Mouse (Mus musculus): ENCODE measurements at regions not wholly inside any gene's neighbourhood (a gene's known extent, or its start where the extent isn't known, plus 50 kb on each side); places are given as distances from the start of the nearest gene placed in this dataset.

DNA sequence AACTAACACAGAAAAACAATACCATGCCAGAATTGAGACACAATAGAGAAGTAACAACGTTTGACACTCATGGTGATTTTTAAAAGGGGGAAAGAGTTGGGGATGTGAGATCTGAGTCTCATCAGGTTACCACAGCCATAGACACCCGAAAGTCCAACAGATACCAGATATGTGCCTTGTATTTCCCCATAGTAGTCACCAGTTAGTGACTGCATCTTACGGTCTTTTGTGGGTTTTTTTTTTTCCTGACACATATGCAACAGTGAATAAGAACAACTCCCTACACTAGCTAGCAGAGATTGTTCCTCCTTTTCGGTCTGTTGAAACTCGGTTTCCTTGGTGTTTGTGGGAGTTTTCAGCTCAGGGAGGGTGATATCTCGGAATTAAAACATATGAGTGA is 127.4 kb downstream of the Zbtb18 start:
- no peak for DNase-seq

- DNase-seq, result peak; percentile 87 to 91
Observed at GRCm38 (mm10) chr1:177573017-177573725, 131.0 kb downstream of the Zbtb18 start.

- no peak for DNase-seq
Observed at GRCm38 (mm10) chr1:177573781-177574180, 131.6 kb downstream of the Zbtb18 start.

DNA sequence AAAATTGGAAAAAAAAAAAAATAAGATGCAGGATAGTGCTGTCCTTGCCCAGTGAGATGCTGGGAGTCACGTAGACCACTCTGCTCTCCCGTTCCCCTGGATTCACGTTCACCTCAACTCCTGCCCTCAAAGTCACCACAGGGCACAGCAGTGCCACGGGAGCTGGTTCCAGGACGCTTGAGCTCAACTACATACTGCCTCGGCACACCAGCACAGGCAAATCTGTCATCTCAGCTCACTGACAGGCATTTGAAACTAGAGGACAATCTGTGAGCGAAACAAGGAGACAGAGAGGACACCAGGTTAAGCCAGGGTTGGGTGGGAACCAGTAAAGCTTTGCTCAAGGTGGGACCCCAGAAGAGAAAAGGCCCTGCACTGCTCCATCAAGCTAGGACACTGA is 132.2 kb downstream of the Zbtb18 start:
- DNase-seq, result peak; percentile 33 to 52

DNA sequence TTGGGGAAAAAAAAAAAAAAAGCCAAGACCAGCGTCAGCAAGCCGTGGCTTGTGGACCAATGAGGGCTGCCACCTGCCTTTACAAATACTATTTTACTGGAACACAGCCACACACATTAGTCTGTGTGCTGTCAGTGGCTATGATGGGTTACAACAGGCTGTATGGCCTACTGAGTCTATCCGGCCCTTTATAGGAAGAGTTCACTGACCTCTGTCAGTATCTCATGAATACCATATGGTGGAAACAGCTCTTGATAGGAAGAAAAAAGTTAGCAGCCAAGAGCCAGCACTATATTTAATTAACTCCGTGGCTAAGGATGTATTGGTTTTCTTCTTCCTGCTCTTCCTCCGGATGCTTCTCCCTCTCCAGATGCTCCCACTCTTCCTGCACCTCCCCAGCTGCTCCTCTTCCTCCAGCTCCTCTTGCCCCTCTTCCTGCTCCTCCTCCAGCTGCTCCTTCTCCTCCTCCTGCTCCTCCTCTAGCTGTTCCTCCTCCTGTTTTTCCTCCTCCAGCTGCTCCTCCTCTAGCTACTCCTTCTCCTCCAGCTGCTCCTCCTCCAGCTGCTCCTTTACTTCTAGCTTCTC is 142.2 kb downstream of the Zbtb18 start:
- DNase-seq, result no peak

DNA sequence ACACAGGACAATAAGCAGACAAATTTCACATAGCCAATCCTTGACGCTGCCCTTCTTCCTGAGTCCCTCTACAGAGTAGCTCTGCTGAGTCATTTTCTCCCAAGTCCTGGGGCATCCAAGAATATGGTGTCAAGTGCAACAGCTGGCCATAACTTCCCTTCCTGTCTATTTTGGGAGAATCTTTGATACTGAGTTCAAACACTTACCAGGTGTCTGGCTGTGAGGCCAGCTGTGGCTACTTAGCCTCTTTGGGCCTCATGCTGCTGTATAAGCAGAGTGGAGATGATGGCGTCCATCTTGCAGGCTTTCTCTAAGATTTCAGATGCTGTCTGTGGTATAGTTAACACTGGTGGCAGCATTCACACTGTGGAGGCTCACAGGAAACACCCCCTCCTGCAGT is 143.2 kb downstream of the Zbtb18 start:
- no peak for DNase-seq

DNA sequence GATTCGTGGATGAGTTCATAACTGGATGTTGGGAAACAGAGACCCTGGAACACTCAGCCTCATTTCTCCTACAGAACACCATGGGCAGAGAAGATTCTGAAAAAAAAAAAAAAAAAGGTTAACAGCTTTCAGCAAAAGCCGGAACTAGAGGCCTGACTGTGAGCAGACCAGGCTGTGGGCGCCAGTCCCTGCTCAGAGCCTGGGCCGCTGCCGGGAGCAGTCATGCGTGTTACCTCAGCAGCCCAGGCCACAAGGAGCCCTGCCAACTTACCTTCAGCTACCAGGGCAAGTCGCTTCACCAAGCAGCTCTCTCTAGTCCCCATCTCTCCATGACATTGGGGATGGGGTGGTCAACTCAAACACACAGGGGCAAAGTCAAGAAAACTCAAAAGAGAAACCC is 140.6 kb upstream of the 1700016C15Rik start:
- peak; percentile 87 to 90 for DNase-seq

DNA sequence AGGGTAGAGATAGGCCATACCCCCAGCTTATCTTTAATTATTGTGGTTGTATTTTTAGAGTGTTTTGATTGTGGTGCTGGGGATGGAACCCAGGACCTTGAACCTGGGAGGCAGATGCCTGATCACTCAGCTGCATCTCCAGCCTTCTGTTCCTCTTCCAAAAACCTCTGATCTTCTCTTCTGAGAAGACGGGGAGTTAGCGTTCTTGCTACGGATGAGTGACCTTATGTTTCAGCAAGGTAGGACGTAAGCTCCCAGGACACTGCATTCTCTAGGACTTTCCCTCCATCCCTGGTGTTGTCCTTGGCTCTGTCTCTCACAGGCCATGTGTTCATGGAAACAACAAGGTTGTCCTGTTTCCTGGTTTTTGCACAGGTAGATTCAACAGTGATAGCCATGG is 140.0 kb upstream of the 1700016C15Rik start:
- no peak for DNase-seq

- no peak for DNase-seq
Observed at GRCm38 (mm10) chr1:177591742-177592141, 137.9 kb upstream of the 1700016C15Rik start.

DNA sequence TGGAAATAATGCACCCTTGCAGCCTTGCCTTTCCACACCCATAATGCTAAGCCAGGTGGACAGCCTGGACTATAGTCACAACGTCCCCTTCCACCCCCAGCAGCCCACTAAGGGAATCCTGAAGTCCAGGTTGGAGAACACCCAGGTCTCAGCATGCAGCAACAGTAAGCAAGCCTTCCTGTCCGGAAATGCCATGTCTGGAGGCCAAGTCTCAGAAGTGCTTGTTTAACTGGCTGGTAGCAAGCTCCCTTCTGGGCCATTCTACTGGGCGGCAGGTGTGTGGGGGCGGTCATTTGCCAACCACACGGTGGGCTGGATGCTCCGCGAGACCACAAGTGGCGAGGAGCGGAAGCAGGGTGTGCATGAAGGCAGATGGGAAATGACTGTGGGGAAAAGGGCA is 137.3 kb upstream of the 1700016C15Rik start:
- DNase-seq, result peak; percentile 94 to 95

DNA sequence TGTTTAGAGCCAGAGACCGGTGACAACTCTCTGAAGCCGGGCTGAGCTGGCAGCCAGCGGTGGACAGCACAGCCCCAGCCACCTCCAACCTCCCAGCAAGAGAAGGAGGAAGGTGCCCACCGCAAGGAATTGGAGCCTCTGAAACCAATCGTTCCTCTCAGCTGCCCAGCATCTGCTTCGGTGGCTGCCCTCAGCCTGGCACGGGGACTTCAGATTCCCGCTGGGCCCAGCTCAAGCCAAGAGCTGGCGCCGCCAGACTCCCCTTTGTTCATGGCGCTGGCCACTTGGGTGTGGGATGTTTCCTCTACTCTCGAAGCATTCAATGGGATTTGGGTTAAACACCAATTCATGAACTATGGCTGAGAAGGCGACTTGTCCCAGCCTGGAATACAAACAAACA is 135.3 kb upstream of the 1700016C15Rik start:
- peak in 1 of 2 experiments; percentile 47 for DNase-seq

GRCm38 (mm10) chr1:177595326-177595914 is 134.2 kb upstream of the 1700016C15Rik start:
- DNase-seq, result no peak

DNA sequence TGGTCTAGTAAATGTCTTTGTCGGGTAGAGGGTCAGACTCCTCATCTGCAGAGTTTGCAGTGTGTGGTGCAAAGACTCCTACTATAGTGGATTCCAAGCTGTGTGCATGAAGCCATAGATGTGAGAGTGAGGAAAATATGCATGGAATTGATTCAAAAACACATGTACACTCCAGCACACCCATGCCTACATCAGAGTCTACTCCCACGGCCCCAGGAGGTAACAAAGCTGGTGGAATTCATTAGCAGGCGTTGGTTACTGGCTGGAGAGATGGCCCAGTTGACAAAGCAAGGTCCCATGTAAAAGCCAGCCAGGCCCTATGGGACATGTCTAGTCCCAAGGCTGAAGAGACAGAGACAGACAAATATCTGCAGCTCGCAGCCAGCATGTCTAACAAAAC is 132.6 kb upstream of the 1700016C15Rik start:
- no peak for DNase-seq

DNA sequence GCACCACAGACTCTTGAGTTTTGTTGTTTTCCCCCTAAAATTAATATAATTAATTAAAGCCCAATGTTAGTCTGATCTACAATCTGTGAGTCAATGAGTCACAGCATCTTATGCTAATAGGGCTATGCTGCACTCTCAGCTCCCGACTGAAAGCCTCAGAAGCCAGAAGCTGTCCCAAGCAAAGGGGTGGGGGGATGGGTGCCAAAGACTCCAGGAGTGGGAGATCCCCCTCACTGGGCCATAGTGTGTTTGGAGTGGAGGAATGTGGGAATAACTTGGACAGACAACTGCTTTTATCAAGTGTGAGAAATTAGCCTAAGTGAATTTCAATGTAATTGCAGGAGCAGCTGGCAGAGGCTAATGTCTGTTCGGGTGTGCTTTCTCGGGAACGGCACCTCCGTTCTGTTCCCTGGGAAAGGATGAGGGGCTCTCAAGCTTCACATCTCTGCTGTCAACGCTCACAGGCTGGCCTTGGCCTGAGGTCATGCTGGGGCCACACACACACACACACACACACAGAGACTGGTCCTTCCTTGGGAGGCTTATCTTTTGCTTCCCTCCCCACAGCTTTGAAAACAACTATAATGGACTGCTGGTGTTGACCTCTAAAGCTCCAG is 124.2 kb upstream of the 1700016C15Rik start:
- no peak for DNase-seq

GRCm38 (mm10) chr1:177607565-177607964 is 122.0 kb upstream of the 1700016C15Rik start:
- peak; percentile 17 to 38 for DNase-seq

DNA sequence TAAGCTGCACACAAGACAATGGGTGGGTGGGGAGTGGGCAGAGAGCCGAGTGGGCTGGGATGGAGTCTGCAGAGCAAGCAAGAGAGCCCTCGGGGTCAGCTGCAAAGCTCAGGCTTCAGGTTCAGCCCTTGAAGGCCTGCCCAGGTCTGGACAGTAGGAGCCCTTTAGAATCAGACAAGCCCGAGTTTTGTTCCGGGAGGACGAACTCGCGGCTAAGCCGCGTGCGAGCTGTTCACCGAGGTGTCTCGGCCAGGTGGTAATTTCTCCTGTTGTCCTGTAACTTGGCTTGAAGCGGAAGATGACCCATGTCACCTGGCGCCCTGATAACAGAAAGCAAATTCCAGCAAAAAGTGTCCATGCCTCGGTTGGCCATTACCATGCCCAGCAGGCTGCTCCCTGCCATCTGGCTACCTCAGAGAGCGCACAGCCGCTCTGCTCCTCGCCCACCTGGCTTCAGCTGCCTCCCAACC is 121.0 kb upstream of the 1700016C15Rik start:
- DNase-seq, result peak; percentile 94 to 96

DNA sequence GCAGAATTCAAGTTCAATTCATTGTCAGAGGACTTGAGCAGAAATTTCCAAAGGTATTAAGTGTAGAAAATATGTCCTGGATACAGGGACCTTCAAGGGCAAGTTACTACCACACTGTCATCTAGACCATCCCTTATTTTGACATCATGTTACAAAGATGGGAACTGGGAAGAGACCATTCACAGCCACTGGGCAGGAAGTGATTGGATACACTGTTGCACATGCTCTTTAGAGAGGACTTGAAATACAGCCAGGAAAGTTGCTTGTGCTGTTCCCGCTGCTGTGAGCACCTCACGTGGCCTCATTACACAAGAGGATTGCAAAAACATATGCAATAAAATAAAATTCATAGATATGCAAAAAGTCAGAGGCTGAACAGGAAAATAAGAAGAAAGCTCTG is 120.4 kb upstream of the 1700016C15Rik start:
- peak; percentile 35 to 52 for DNase-seq

- peak; percentile 26 to 44 for DNase-seq
Observed at GRCm38 (mm10) chr1:177609683-177610082, 119.9 kb upstream of the 1700016C15Rik start.

GRCm38 (mm10) chr1:177610156-177610555 is 119.5 kb upstream of the 1700016C15Rik start:
- DNase-seq, result peak; percentile 57 to 58

GRCm38 (mm10) chr1:177612546-177612945 is 117.1 kb upstream of the 1700016C15Rik start:
- DNase-seq, result no peak

- DNase-seq, result no peak
Observed at GRCm38 (mm10) chr1:177615609-177616008, 114.0 kb upstream of the 1700016C15Rik start.

- no peak for DNase-seq
Observed at GRCm38 (mm10) chr1:177616335-177617239, 113.0 kb upstream of the 1700016C15Rik start.
